ENCODE assay signal across 9 mouse cellular contexts in the genomic region with DNA sequence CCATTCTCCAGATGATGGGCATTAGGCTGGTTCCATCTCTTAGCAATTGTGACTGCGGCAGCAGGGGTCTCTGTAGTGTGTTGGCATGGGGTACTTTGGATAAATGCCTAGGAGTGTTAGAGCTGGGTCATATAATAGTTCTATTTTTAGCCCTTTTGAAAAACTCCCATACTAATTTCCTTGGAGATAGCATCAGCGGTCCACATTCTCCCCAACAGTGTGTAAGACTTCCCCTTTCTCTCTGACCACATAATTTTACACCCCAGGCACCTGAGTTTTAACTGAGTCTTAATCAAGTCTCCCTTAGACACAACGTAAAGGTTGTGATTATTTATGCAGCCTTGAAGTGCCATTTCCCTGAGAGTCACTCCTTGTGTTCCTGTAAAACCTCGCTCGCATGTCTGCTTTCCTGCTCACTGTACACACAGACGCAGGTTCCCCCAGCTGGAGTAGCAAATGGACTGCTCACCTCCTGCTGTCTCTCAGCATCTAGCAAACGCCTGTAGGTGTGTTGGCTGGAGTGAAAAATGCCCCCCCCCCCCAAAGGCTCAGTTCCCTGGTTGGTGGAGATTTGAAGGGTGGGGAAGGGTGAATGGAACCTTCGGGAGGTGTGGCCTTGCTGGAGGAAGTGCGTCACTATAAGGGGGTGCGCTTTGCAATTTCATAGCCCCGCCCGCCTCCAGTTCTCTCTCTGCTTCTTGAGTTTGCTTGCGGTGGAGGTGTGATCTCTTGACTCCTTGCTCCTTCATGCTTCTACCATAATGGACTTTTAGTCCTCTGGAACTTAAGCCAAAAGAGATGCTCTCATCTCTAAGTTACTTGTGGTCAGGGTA.
DNase-seq lines count a peak whose midpoint lies in the region; ATAC-seq and TF ChIP-seq lines count a peak whose summit lies in the region.
"Had no signal": no experiment of that assay in that cellular context is flagged by ENCODE, and none has a peak within 500 bp of the region (broad histone marks: within the 10 kb centered on the region; RNA-seq: fewer than 3 reads in every experiment).

No protein-coding gene starts in this region.

- no peaks in the 10 kb centered on the region for H3K9me3 ChIP-seq in E14TG2a.4 (ENCODE audit: low read length)
- H3K9me3 ChIP-seq in kidney, embryonic 16.5 days (ENCODE audit: low read length): no peaks in the 10 kb centered on the region

- no peak for TF ChIP-seq POLR2A in olfactory bulb, adult 2 months (IDR thresholded peaks at IDR 0.05; ENCODE audit: insufficient read depth, low read depth, low read length)

- peaks cover 53% of the 10 kb centered on the region for H3K4me1 ChIP-seq in E14TG2a.4 (replicated peaks; ENCODE audit: low read depth, low read length)
- no peaks in the 10 kb centered on the region for H3K4me1 ChIP-seq in brown adipose tissue, adult 24 weeks (ENCODE audit: control insufficient read depth, insufficient read depth, insufficient read length, low read length)
- H3K4me1 ChIP-seq in kidney, embryonic 16.5 days (ENCODE audit: insufficient read depth, low read length): peaks cover 12% of the 10 kb centered on the region
- H3K4me1 ChIP-seq in olfactory bulb, adult 2 months (ENCODE audit: control insufficient read depth, insufficient read depth, low read length): peaks cover 8% of the 10 kb centered on the region

- 51% methylated on average over 13 of the region's 13 CpGs for WGBS in kidney, embryonic 16.5 days
- 47% methylated on average over 13 of the region's 13 CpGs for WGBS in olfactory bulb, adult 2 months

- 0 out of 2 replicates have a peak overlapping the region, but pooled peaks have one; percentile 35 for H3K9ac ChIP-seq in kidney, embryonic 16.5 days (replicated peaks; ENCODE audit: low read length)

- TF ChIP-seq CTCF in E14TG2a.4 (conservative IDR thresholded peaks at IDR 0.05; ENCODE audit: low read length): no peak
- TF ChIP-seq CTCF in olfactory bulb, adult 2 months (IDR thresholded peaks at IDR 0.05; ENCODE audit: insufficient read depth, low read depth, low read length): no peak

- H3K36me3 ChIP-seq in E14TG2a.4 (ENCODE audit: insufficient read depth, low read length): no peaks in the 10 kb centered on the region
- no peaks in the 10 kb centered on the region for H3K36me3 ChIP-seq in kidney, embryonic 16.5 days (ENCODE audit: insufficient read depth, low read length)

- H3K4me3 ChIP-seq in E14TG2a.4 (replicated peaks; ENCODE audit: low read length): peak overlapping the region; percentile 17
- H3K4me3 ChIP-seq in brown adipose tissue, adult 24 weeks (ENCODE audit: insufficient read depth, low read depth, low read length): peak overlapping the region; percentile 33; the same call in 1 of the 2 replicates
- peak overlapping the region; percentile 3; the same call in 1 of the 2 replicates for H3K4me3 ChIP-seq in kidney, embryonic 16.5 days (ENCODE audit: low read length)
- peak overlapping the region; percentile 32 for H3K4me3 ChIP-seq in olfactory bulb, adult 2 months (ENCODE audit: insufficient read depth, low read depth, low read length)
- H3K4me3 ChIP-seq: erythroblast, embryonic 14.5 days had no signal

- H3K27ac ChIP-seq in brown adipose tissue, adult 24 weeks (replicated peaks; ENCODE audit: low read depth, low read length): no peak overlapping the region
- 0 out of 2 replicates have a peak overlapping the region, but pooled peaks have one; percentile 50 for H3K27ac ChIP-seq in kidney, embryonic 16.5 days (ENCODE audit: low read length)
- peak overlapping the region; percentile 41; the same call in 1 of the 2 replicates for H3K27ac ChIP-seq in olfactory bulb, adult 2 months (ENCODE audit: insufficient read depth, low read depth, low read length)

- DNase-seq in kidney, adult 11 months: peak; percentile 18
- no peak for DNase-seq in kidney, adult 18-20 months
- DNase-seq in urinary bladder, adult 18-20 months (ENCODE audit: low spot score in 2 of 2): no peak
- no peak for DNase-seq in right cerebral cortex, postnatal 4 days

- H3K27me3 ChIP-seq in E14TG2a.4 (ENCODE audit: insufficient read depth, low read length): peaks cover 12% of the 10 kb centered on the region; the same call in 1 of the 2 replicates
- H3K27me3 ChIP-seq in kidney, embryonic 16.5 days (ENCODE audit: insufficient read depth, low read length): no peaks in the 10 kb centered on the region

- peak; percentile 61 for ATAC-seq in kidney, embryonic 16.5 days (ENCODE audit: low FRiP score, low TSS enrichment)

- peak overlapping the region; percentile 45 for H3K4me2 ChIP-seq in kidney, embryonic 16.5 days (replicated peaks; ENCODE audit: low read depth, low read length)
